Mouse (Mus musculus) olfactory bulb, adult 2 months (tissue): ENCODE measurements around the gene Olfr878.

Source experiments
- CTCF ChIP-seq: fragments of 200-500 bp; IDR thresholded peaks from 2 replicates; pipeline ENCODE4 v1.5.1; 2012; ENCODE audit warnings: low read depth, mild to moderate bottlenecking, low read length, moderate library complexity; ENCODE audit not compliant: insufficient read depth
- POLR2A ChIP-seq: fragments of 200-500 bp; IDR thresholded peaks from 2 replicates; pipeline ENCODE4 v1.6.1; 2012; ENCODE audit warnings: mild to moderate bottlenecking, low read depth, low read length, moderate library complexity; ENCODE audit not compliant: insufficient read depth

DNA sequence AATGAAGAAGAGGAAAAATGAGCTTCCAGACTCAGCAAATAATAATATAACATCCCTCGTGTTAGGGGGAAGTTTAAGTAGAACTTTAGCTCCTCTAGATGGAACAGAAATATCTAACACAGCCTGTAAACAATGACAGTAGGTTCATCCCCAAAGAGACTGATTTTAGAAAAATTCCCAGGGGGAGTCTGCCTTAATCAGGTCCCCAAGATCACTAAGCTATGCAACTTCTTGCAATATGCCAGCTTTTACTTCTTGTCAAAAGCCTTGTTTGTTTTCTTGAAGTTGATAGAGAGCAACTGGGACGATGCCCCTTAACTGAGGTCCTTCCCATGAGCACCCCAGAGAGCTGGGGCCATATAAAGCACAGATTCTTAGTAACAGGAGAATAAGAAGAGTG, at the start of gene Olfr878:
- TF ChIP-seq CTCF (no peak), POLR2A (no peak)
